Mouse (Mus musculus): ENCODE data around the gene Carmil1. TPM values are rescaled to one million over a fixed set of nuclear protein-coding genes. Genes with fewer than 3 reads are reported as not detected.

Carmil1 gene
- polyA plus RNA-seq, 1 experiment from 2014 or later, result 51.6 TPM

DNA sequence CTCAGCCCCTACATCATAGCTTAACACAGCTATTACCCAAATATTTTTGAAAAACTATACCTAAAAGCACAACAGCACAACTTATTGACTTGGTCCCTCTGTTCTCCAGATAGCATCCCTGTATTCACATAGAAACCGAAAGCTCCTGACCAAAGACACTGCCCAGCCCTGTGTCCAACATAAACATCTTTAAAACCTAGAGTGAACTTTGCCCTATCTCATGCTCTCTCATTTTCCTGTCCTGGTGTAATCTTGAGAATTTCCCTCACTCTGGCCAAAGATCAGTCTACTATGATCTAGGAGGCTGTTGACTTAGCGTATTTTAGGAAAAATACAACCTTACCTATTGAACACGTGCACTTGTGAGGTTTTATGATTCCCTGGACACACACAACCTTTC is 187.5 kb downstream of the Carmil1 start:
- no peak overlapping the region for H3K4me3 ChIP-seq (replicated peaks)
- no peaks in the 10 kb centered on the region for H3K27me3 ChIP-seq
- no peaks in the 10 kb centered on the region for H3K4me1 ChIP-seq
- no peak overlapping the region for H3K9ac ChIP-seq
- ATAC-seq (replicated peaks; ENCODE audit: low FRiP score), result no peak
- H3K36me3 ChIP-seq, result peaks cover 9% of the 10 kb centered on the region
- no peak overlapping the region for H3K4me2 ChIP-seq
- WGBS, result 75% methylated on average over 3 of the region's 3 CpGs
- H3K27ac ChIP-seq, result no peak overlapping the region
- no peaks in the 10 kb centered on the region for H3K9me3 ChIP-seq (replicated peaks)

DNA sequence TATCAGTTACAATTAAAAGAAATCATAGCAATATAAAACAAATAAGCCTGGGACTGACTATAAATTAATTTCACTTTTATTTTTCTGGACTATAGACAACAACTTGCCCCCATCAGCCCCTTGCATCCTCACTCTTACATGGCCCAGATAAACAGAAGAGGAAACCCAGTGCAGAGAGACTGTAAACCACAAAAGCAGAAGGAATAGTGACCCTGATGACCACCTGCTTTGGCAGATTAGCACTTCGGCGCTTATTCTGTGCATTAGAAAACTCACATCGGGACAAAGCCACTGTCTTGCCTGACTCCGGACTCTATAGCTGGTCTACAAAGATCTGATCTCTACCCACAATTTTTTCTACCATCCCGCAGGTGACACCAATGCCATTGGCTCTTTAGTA is 188.5 kb downstream of the Carmil1 start:
- H3K4me2 ChIP-seq, result no peak overlapping the region
- H3K4me1 ChIP-seq, result no peaks in the 10 kb centered on the region
- H3K27ac ChIP-seq, result no peak overlapping the region
- peaks cover 20% of the 10 kb centered on the region for H3K36me3 ChIP-seq
- no peaks in the 10 kb centered on the region for H3K9me3 ChIP-seq (replicated peaks)
- H3K4me3 ChIP-seq (replicated peaks), result no peak overlapping the region
- H3K9ac ChIP-seq, result no peak overlapping the region
- no peaks in the 10 kb centered on the region for H3K27me3 ChIP-seq
- no peak for ATAC-seq (replicated peaks; ENCODE audit: low FRiP score)
- 93% methylated on average over 5 of the region's 5 CpGs for WGBS

DNA sequence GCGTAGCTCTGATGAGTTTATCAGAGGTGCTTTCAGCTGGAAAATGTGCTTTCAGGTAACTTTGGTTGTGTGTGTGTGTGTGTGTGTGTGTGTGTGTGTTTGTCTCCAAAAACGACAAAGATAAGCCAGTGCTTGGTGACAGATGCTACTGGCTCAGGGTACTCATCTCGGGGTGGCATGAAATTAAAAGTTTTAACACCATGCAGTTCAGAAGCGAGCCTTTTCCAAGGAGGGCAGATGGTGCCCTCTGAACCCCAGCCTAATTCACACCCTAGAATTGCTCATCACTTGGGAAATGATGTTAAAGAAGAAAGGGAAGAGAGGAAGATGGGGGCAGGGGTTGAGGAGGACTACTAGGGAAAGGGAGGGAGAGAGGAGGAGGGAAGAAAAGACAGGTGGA is 198.4 kb downstream of the Carmil1 start:
- Histone ChIP-seq H3K4me3 (replicated peaks) (no peak overlapping the region), H3K36me3 (peaks cover 19% of the 10 kb centered on the region; the same call in 1 of the 2 replicates), H3K27me3 (no peaks in the 10 kb centered on the region), H3K27ac (no peak overlapping the region), H3K4me2 (no peak overlapping the region), H3K9me3 (replicated peaks) (no peaks in the 10 kb centered on the region), H3K4me1 (no peaks in the 10 kb centered on the region), H3K9ac (no peak overlapping the region)
- no peak for ATAC-seq (replicated peaks; ENCODE audit: low FRiP score)
- 53% methylated on average over 4 of the region's 4 CpGs for WGBS

DNA sequence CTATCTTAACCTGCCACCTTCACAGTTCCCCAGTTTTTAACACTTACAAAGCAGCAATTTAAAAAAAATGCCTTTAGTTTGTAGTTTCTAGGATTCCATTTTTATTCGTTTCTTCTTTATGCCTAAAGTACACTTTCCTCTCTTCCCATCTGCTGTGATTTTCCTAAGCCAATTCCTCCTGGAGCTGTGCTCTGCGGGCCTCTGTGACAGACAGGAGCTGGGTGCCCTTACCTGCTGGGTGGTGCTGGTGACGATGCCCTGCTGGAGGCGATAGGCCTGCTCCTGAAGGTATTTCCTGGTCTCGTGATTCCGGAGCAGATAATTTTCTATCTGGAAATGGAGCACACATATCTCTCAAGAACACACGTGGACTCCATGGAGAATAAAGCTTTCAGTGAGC is 198.9 kb downstream of the Carmil1 start:
- peaks cover 17% of the 10 kb centered on the region; the same call in 1 of the 2 replicates for H3K36me3 ChIP-seq
- H3K4me2 ChIP-seq, result no peak overlapping the region
- H3K9ac ChIP-seq, result no peak overlapping the region
- no peak for ATAC-seq (replicated peaks; ENCODE audit: low FRiP score)
- no peak overlapping the region for H3K4me3 ChIP-seq (replicated peaks)
- no peaks in the 10 kb centered on the region for H3K9me3 ChIP-seq (replicated peaks)
- H3K4me1 ChIP-seq, result no peaks in the 10 kb centered on the region
- no peak overlapping the region for H3K27ac ChIP-seq
- H3K27me3 ChIP-seq, result no peaks in the 10 kb centered on the region
- WGBS, result 81% methylated on average over 7 of the region's 7 CpGs

DNA sequence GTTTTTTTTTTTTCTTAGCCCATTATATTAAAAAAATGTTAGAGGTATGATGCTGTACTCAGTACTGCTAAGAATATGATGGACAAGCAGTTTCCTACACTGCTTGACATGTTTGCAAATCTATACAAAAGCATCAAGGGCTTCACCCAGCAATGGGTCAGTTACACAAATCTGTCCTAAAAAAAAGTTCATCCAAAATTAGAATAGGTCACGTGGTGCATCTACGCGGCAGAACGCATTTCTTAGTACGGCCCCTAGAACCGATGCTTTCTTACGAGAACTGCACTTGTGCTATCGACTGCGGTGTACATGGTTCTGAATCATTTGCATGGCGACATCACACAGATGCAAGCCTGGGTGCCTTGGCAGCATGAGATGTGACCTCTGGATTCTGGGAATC is 208.0 kb downstream of the Carmil1 start:
- WGBS, result 92% methylated on average over 10 of the region's 10 CpGs
- no peak for ATAC-seq (replicated peaks; ENCODE audit: low FRiP score)
- no peaks in the 10 kb centered on the region for H3K27me3 ChIP-seq
- H3K36me3 ChIP-seq, result peaks cover 41% of the 10 kb centered on the region
- no peak overlapping the region for H3K4me3 ChIP-seq (replicated peaks)
- H3K4me2 ChIP-seq, result no peak overlapping the region
- no peak overlapping the region for H3K27ac ChIP-seq
- H3K9ac ChIP-seq, result no peak overlapping the region
- H3K4me1 ChIP-seq, result no peaks in the 10 kb centered on the region
- H3K9me3 ChIP-seq (replicated peaks), result no peaks in the 10 kb centered on the region

DNA sequence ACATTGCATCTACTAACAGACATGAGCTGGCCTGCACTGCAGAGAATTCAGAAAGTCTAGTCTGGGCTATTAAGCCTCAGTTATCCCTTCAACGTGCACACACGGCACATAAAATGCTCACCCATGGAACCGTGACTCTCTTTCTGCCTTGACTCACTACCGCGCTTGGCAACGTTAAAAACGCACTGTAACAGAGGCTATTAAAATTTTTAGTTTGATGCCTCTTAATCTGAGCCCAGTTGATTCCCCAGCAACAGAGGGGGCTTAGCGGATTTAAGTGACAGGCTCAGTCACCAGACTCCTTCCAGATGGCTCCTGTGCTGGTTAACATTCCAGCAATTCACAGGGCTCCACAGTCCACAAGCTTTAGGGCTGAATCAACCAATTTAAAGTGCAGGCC is 213.0 kb downstream of the Carmil1 start:
- no peak for ATAC-seq (replicated peaks; ENCODE audit: low FRiP score)
- no peak overlapping the region for H3K27ac ChIP-seq
- H3K4me3 ChIP-seq (replicated peaks), result no peak overlapping the region
- H3K4me1 ChIP-seq, result no peaks in the 10 kb centered on the region
- no peak overlapping the region for H3K4me2 ChIP-seq
- H3K9ac ChIP-seq, result no peak overlapping the region
- H3K36me3 ChIP-seq, result peaks cover 47% of the 10 kb centered on the region
- WGBS, result 90% methylated on average over 8 of the region's 8 CpGs
- H3K27me3 ChIP-seq, result no peaks in the 10 kb centered on the region
- no peaks in the 10 kb centered on the region for H3K9me3 ChIP-seq (replicated peaks)

DNA sequence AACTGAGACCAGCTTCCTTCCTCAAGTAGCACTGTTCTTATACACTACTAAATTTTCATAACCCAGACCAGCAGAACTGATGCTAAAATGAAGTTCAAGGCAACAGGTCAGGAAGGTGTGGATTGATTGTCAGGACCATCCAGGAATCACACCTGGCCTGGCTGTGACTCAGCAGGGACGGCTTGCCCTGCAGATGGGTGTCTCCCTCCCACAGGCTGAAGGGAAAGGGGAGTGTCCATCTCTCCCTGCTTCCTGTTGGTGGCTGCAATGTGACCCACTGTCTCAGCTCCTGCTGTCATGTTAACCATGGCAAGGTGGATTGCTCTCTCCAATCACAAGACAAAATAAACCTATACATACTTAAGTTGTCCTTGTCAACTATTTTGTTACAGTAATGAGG is 215.1 kb downstream of the Carmil1 start:
- WGBS, result 56% methylated on average over 1 of the region's 1 CpGs
- Histone ChIP-seq H3K36me3 (peaks cover 50% of the 10 kb centered on the region), H3K4me3 (replicated peaks) (no peak overlapping the region), H3K4me1 (no peaks in the 10 kb centered on the region), H3K4me2 (no peak overlapping the region), H3K27me3 (no peaks in the 10 kb centered on the region), H3K9me3 (replicated peaks) (no peaks in the 10 kb centered on the region), H3K27ac (no peak overlapping the region), H3K9ac (no peak overlapping the region)
- ATAC-seq (replicated peaks; ENCODE audit: low FRiP score), result no peak

DNA sequence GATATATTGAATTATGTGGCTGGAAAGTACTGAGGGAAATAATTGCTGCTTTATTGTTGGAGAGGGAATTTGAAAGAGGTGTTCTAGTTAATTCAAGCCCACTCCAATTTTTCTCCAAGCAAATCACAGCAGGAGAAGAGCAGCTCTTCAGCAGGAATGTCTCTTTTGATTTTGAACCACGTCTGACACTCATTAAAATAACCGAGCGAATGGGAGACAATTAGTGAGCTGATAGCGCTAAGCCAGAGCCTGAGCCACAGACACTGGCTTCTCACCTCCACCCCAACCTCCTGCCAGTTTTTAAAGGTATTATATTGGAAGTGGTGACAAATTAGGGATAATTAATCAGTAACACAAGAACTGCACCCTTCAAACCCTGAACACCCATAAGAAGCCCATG is 217.8 kb downstream of the Carmil1 start:
- 59% methylated on average over 4 of the region's 4 CpGs for WGBS

DNA sequence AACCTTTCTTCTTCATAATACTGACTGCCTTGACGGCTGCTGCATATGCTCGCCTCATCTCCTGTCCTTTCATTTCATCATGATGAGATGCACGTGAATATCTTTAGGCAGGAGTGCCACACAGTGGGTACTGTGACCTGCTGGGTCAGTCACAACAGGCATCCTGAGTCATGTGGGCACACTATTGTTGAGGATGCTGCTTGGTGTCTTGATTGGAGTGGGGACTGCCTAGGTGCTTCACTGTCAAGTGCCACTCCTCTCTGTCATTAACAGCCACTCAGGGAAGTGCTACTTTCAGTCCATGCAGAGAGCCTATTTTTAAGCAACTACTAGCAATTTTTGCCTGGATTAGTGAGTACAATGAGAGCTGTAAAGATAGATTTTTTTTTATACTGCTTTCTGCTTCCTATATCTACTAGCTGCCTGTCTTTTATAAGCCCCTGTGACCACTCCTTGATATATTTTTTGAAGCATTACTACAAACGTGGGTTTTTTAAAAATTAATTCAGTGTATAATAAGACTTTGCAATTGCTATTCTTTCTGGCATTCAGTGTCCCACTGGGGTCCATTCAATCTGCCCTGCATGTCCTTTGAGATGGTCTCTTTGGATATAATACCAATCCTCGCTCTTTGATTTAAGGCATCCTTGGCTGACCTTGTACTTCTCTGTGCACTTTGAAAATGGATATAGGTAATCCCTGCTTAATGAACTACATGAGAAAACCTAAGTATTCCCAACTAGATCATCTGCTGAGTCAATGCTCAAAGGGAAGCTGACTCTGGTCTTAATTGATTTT is 225.3 kb downstream of the Carmil1 start:
- H3K27me3 ChIP-seq, result no peaks in the 10 kb centered on the region
- H3K4me2 ChIP-seq, result no peak overlapping the region
- H3K4me1 ChIP-seq, result no peaks in the 10 kb centered on the region
- 85% methylated on average over 5 of the region's 5 CpGs for WGBS
- no peak overlapping the region for H3K9ac ChIP-seq
- no peaks in the 10 kb centered on the region for H3K36me3 ChIP-seq
- no peak for ATAC-seq (replicated peaks; ENCODE audit: low FRiP score)
- H3K27ac ChIP-seq, result no peak overlapping the region
- H3K4me3 ChIP-seq (replicated peaks), result no peak overlapping the region
- no peaks in the 10 kb centered on the region for H3K9me3 ChIP-seq (replicated peaks)

More for the DNA sequence above, 217.8 kb downstream of the Carmil1 start:
- Histone ChIP-seq H3K4me1 (no peaks in the 10 kb centered on the region), H3K4me2 (no peak overlapping the region), H3K4me3 (replicated peaks) (no peak overlapping the region), H3K9ac (no peak overlapping the region), H3K9me3 (replicated peaks) (no peaks in the 10 kb centered on the region), H3K36me3 (peaks cover 33% of the 10 kb centered on the region), H3K27ac (no peak overlapping the region), H3K27me3 (no peaks in the 10 kb centered on the region)
- ATAC-seq (replicated peaks; ENCODE audit: low FRiP score), result no peak

DNA sequence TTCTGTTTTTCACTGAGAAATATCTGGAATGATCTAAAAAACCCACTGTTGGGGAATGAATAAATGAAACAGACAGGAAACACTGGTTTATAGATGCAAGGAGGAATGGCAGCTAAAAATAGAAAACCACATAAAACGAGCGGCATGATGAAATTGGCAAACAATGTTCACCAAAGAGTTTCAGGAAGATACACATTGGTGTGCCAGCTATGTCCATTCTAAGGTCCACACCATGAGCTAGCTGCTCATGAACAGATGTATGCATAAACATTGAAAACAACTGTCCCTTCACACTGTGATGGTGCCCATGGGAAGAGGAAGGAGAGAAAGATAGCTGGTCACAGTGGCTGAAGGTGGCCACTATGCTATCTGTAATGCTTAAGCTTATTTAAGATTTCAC is 229.1 kb downstream of the Carmil1 start:
- Histone ChIP-seq H3K9ac (no peak overlapping the region), H3K4me2 (no peak overlapping the region), H3K9me3 (replicated peaks) (no peaks in the 10 kb centered on the region), H3K36me3 (no peaks in the 10 kb centered on the region), H3K27me3 (no peaks in the 10 kb centered on the region), H3K4me3 (replicated peaks) (no peak overlapping the region), H3K27ac (no peak overlapping the region), H3K4me1 (no peaks in the 10 kb centered on the region)
- no peak for ATAC-seq (replicated peaks; ENCODE audit: low FRiP score)
- WGBS, result 85% methylated on average over 2 of the region's 2 CpGs

DNA sequence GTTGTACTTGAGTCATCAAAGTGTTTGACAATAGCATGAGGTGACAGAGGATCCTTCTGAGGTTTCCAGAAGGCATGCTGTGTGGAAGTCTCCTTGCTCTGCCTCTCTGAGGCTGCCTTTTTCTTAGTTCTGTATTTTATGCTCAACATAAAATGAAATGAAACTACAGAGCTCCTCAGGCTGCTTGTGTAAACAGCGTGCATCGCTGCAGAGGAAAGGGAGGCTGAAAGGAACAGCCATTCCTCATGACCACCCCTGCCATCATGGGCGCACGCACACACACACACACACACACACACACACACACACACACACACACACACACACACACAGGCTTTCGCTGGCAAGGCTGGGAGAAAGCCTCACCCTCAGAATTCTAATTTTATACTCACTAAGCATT is 230.3 kb downstream of the Carmil1 start:
- H3K4me1 ChIP-seq, result no peaks in the 10 kb centered on the region
- no peaks in the 10 kb centered on the region for H3K9me3 ChIP-seq (replicated peaks)
- H3K27me3 ChIP-seq, result no peaks in the 10 kb centered on the region
- H3K4me2 ChIP-seq, result no peak overlapping the region
- no peak for ATAC-seq (replicated peaks; ENCODE audit: low FRiP score)
- H3K9ac ChIP-seq, result no peak overlapping the region
- H3K27ac ChIP-seq, result no peak overlapping the region
- WGBS, result 55% methylated on average over 5 of the region's 5 CpGs
- H3K4me3 ChIP-seq (replicated peaks), result no peak overlapping the region
- H3K36me3 ChIP-seq, result no peaks in the 10 kb centered on the region

DNA sequence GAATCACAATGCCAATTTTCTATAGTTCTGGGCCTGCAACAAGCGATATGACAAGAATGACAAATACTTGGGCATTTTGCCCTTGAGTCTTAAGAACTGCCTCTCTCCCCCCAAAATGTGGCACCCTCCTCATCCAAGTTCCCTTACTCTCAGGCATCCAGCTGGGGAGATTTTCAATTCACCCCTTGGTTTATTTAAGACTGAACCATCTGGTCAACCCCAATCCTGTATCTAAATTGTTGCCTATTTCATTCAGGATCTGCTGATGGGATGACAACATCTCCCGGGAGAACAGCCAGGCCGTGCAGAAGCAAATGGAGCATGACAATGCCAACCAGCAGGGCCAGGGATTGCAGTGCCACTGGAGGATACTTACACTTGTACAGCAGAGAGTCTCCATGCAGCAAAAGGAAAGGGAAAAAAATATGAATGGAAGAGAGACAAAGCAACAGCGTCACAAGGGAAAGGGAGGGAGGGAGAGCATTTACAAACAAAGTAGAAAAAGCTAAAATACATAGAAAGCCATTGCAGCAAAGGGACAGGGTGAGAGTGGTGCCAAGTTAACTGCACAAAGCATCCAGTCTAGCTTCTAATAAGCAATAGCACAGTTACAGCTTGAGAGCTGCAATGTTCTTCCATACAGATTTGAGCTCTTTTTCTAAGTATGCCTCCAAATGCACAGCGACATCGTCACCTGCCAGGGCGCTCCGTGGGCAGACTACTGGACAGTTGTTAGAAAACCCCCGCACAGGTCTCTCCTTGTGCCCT is 231.1 kb downstream of the Carmil1 start:
- H3K9ac ChIP-seq, result no peak overlapping the region
- ATAC-seq (replicated peaks; ENCODE audit: low FRiP score), result no peak
- no peaks in the 10 kb centered on the region for H3K9me3 ChIP-seq (replicated peaks)
- H3K36me3 ChIP-seq, result no peaks in the 10 kb centered on the region
- 76% methylated on average over 9 of the region's 9 CpGs for WGBS
- no peaks in the 10 kb centered on the region for H3K4me1 ChIP-seq
- H3K4me2 ChIP-seq, result no peak overlapping the region
- no peaks in the 10 kb centered on the region for H3K27me3 ChIP-seq
- no peak overlapping the region for H3K4me3 ChIP-seq (replicated peaks)
- no peak overlapping the region for H3K27ac ChIP-seq

Data from kidney, embryonic 15.5 days (tissue).